Comparison of ENCODE assay signal across 8 mouse cellular contexts in genomic region chr6:70792644-70793043, GRCm38 (mm10). TPM values are rescaled to one million over a fixed set of nuclear protein-coding genes. Genes with fewer than 3 reads are reported as not detected.
A peak's percentile ranks its signal among the peaks of the same experiment; 100 is the strongest.
DNase-seq lines count a peak whose midpoint lies in the region; ATAC-seq and TF ChIP-seq lines count a peak whose summit lies in the region.

No protein-coding gene starts in this region.

- H3K4me3 ChIP-seq in testis, adult 2 months (ENCODE audit: control insufficient read depth, low read depth, low read length): peak overlapping the region; percentile 98
- H3K4me3 ChIP-seq in embryonic facial prominence, embryonic 14.5 days (ENCODE audit: low read depth, low read length): peak overlapping the region; percentile 62
- peak overlapping the region; percentile 71 for H3K4me3 ChIP-seq in intestine, embryonic 14.5 days (ENCODE audit: low read depth, low read length)
- H3K4me3 ChIP-seq in midbrain, embryonic 12.5 days: peak overlapping the region; percentile 73

- H3K4me2 ChIP-seq in embryonic facial prominence, embryonic 14.5 days (ENCODE audit: low read depth, low read length): peak overlapping the region; percentile 63
- peak overlapping the region; percentile 91 for H3K4me2 ChIP-seq in intestine, embryonic 14.5 days (ENCODE audit: low read length)
- peak overlapping the region; percentile 86 for H3K4me2 ChIP-seq in midbrain, embryonic 12.5 days (replicated peaks)

- peaks cover 15% of the 10 kb centered on the region for H3K4me1 ChIP-seq in testis, adult 2 months (ENCODE audit: control insufficient read depth, insufficient read depth, low read length)
- peaks cover 18% of the 10 kb centered on the region for H3K4me1 ChIP-seq in embryonic facial prominence, embryonic 14.5 days (ENCODE audit: control insufficient read depth, insufficient read depth, low read length)
- peaks cover 9% of the 10 kb centered on the region; the same call in 1 of the 2 replicates for H3K4me1 ChIP-seq in intestine, embryonic 14.5 days (replicated peaks; ENCODE audit: control insufficient read depth, insufficient read depth, low read length)
- peaks cover 24% of the 10 kb centered on the region for H3K4me1 ChIP-seq in midbrain, embryonic 12.5 days

- WGBS in embryonic facial prominence, embryonic 14.5 days: 39% methylated on average over 8 of the region's 8 CpGs
- 43% methylated on average over 8 of the region's 8 CpGs for WGBS in intestine, embryonic 14.5 days
- WGBS in midbrain, embryonic 12.5 days: 40% methylated on average over 8 of the region's 8 CpGs

- H3K9ac ChIP-seq in embryonic facial prominence, embryonic 14.5 days (ENCODE audit: low read depth, low read length): peak overlapping the region; percentile 73
- peak overlapping the region; percentile 63 for H3K9ac ChIP-seq in intestine, embryonic 14.5 days (ENCODE audit: low read length)
- H3K9ac ChIP-seq in midbrain, embryonic 12.5 days (replicated peaks): peak overlapping the region; percentile 53

- H3K9me3 ChIP-seq in embryonic facial prominence, embryonic 14.5 days (ENCODE audit: control insufficient read depth, low read length): no peaks in the 10 kb centered on the region
- H3K9me3 ChIP-seq in intestine, embryonic 14.5 days (ENCODE audit: control insufficient read depth, low read length): no peaks in the 10 kb centered on the region
- H3K9me3 ChIP-seq in midbrain, embryonic 12.5 days: no peaks in the 10 kb centered on the region

- TF ChIP-seq POLR2A in testis, adult 2 months (IDR thresholded peaks at IDR 0.05; ENCODE audit: control insufficient read depth, low read depth, low read length): no peak

- H3K27me3 ChIP-seq in testis, adult 2 months (ENCODE audit: control insufficient read depth, insufficient read depth, low read length): no peaks in the 10 kb centered on the region
- H3K27me3 ChIP-seq in embryonic facial prominence, embryonic 14.5 days (replicated peaks; ENCODE audit: control insufficient read depth, insufficient read depth, low read length): no peaks in the 10 kb centered on the region
- no peaks in the 10 kb centered on the region for H3K27me3 ChIP-seq in intestine, embryonic 14.5 days (replicated peaks; ENCODE audit: control insufficient read depth, insufficient read depth, low read length)
- no peaks in the 10 kb centered on the region for H3K27me3 ChIP-seq in midbrain, embryonic 12.5 days

- no peaks in the 10 kb centered on the region for H3K36me3 ChIP-seq in testis, adult 2 months (ENCODE audit: control insufficient read depth, insufficient read depth, low read length)
- H3K36me3 ChIP-seq in embryonic facial prominence, embryonic 14.5 days (ENCODE audit: control insufficient read depth, insufficient read depth, low read length): no peaks in the 10 kb centered on the region
- 0 out of 2 replicates have a peak, but pooled peaks cover 4% of the 10 kb centered on the region for H3K36me3 ChIP-seq in intestine, embryonic 14.5 days (ENCODE audit: control insufficient read depth, insufficient read depth, low read length)
- 0 out of 2 replicates have a peak, but pooled peaks cover 7% of the 10 kb centered on the region for H3K36me3 ChIP-seq in midbrain, embryonic 12.5 days

- no peak for DNase-seq in testis, postnatal 10 days (ENCODE audit: low spot score)
- no peak for DNase-seq in embryonic facial prominence, embryonic 14.5 days (ENCODE audit: low spot score)
- DNase-seq in intestine, embryonic 14.5 days (ENCODE audit: low spot score): no peak
- no peak for DNase-seq in right cerebral cortex, postnatal 4 days
- DNase-seq in layer of hippocampus, adult 9-10 months (ENCODE audit: low spot score): no peak
- DNase-seq in adrenal gland, adult 2 months: no peak

- peak overlapping the region; percentile 76 for H3K27ac ChIP-seq in testis, adult 2 months (ENCODE audit: control insufficient read depth, insufficient read depth, low read depth, low read length)
- H3K27ac ChIP-seq in embryonic facial prominence, embryonic 14.5 days (replicated peaks; ENCODE audit: low read depth, low read length): no peak overlapping the region
- no peak overlapping the region for H3K27ac ChIP-seq in intestine, embryonic 14.5 days (ENCODE audit: low read depth)
- no peak overlapping the region for H3K27ac ChIP-seq in midbrain, embryonic 12.5 days (replicated peaks)

- 0 out of 2 replicates have a peak, but pooled peaks have one; percentile 0 for ATAC-seq in embryonic facial prominence, embryonic 14.5 days (ENCODE audit: low read depth)
- ATAC-seq in intestine, embryonic 14.5 days (replicated peaks; ENCODE audit: low FRiP score, low TSS enrichment, low read depth): 0 out of 2 replicates have a peak, but pooled peaks have one; percentile 21
- peak; percentile 27 for ATAC-seq in midbrain, embryonic 12.5 days (ENCODE audit: low FRiP score, low read depth)

- no peak for TF ChIP-seq CTCF in testis, adult 2 months (IDR thresholded peaks at IDR 0.05; ENCODE audit: control insufficient read depth, insufficient read depth, insufficient replicate concordance, low read depth, low read length)

RNA-seq across cellular contexts. Expression of gene Rpia, which starts 0.6 kb away (rescaled TPM):
- polyA plus RNA-seq in testis, adult 2 months (2012; rRNA removed): 9.0 and 10.0 TPM in 2 replicates
- polyA plus RNA-seq in embryonic facial prominence, embryonic 14.5 days (2014; fragmentation: Nextera tagmentation; extraction: Ambion mirVana): 3.0 and 3.3 TPM in 2 replicates
- 4.8 and 6.1 TPM in 2 replicates for polyA plus RNA-seq in intestine, embryonic 14.5 days (2014; fragmentation: Nextera tagmentation; extraction: Ambion mirVana)
- 2.4 and 3.9 TPM in 2 replicates for polyA plus RNA-seq in midbrain, embryonic 12.5 days (2016; fragmentation: Nextera tagmentation; extraction: Ambion mirVana)
- 10 to 100 TPM; 15.6 to 16.8 TPM for total RNA-seq in adrenal gland, adult 2 months (2021)
- polyA plus RNA-seq in adrenal gland, adult 2 months (2012; rRNA removed): 6.2 and 6.9 TPM in 2 replicates

RNA-seq across cellular contexts. Expression of gene Eif2ak3, which starts 51.7 kb away (rescaled TPM):
- 1.8 and 2.1 TPM in 2 replicates for polyA plus RNA-seq in testis, adult 2 months (2012; rRNA removed)
- polyA plus RNA-seq in embryonic facial prominence, embryonic 14.5 days (2014; fragmentation: Nextera tagmentation; extraction: Ambion mirVana): 13.0 and 15.9 TPM in 2 replicates
- 7.3 and 8.2 TPM in 2 replicates for polyA plus RNA-seq in intestine, embryonic 14.5 days (2014; fragmentation: Nextera tagmentation; extraction: Ambion mirVana)
- polyA plus RNA-seq in midbrain, embryonic 12.5 days (2016; fragmentation: Nextera tagmentation; extraction: Ambion mirVana): 14.4 and 15.6 TPM in 2 replicates
- total RNA-seq in adrenal gland, adult 2 months (2021): 10 to 100 TPM; 18.1 to 21.1 TPM
- 11.5 and 13.2 TPM in 2 replicates for polyA plus RNA-seq in adrenal gland, adult 2 months (2012; rRNA removed)
